Mouse (Mus musculus) E14TG2a.4 (cell line): ENCODE results near the gene Prss48.

ENCODE experiments used
- CTCF ChIP-seq: conservative IDR thresholded peaks from 2 replicates; pipeline ENCODE4 v1.5.1; 2014; ENCODE audit warnings: low read length
- NANOG ChIP-seq: IDR thresholded peaks from 2 replicates; pipeline ENCODE4 v1.6.1; 2014; ENCODE audit warnings: borderline replicate concordance, low read length, mixed read lengths
- POU5F1 ChIP-seq: IDR thresholded peaks from 2 replicates; pipeline ENCODE4 v1.6.1; 2014; ENCODE audit warnings: low read length, borderline replicate concordance

- no peak for TF ChIP-seq CTCF
- no peak for TF ChIP-seq NANOG
- TF ChIP-seq POU5F1 = no peak
These were observed 23.2 kb upstream of the Prss48 start for GRCm38 (mm10) chr3:86025341-86026137.
